Mouse (Mus musculus): ENCODE measurements around the gene Egfl8. TPM values are rescaled to one million over a fixed set of nuclear protein-coding genes. Genes with fewer than 3 reads are reported as not detected.
A peak's percentile ranks its signal among the peaks of the same experiment; 100 is the strongest.

The Egfl8 gene
- total and polyA plus RNA-seq, 2 experiments: 0.37 to 1.2 TPM

DNA sequence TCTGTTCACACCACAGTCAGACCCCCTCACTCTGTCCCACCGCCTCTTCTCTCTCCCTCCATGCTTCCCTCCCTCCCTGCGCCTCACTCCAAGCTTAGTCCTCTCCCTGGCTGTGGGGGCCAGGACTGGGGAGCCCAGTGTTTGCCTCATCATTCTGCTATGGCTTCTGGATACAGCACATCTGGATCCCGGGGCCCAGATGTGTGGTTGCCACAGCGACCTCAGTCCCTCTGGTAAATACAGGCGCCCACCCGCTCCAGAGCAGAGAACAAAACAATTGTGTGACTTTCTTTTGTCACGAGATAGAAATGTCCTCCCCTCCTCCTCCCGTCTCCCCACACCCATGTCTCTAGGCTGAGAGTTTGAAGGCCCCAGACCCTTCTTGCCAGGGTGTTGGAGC lies 40.9 kb upstream of the Egfl8 start:
- WGBS: 57% methylated on average over 8 of the region's 8 CpGs
- Histone ChIP-seq H3K27me3 (ENCODE audit: control insufficient read depth, insufficient read depth, low read length) (no peaks in the 10 kb centered on the region), H3K36me3 (ENCODE audit: control insufficient read depth, insufficient read depth, low read length) (peaks cover 3% of the 10 kb centered on the region; the same call in 1 of the 2 replicates), H3K27ac (replicated peaks; ENCODE audit: insufficient read depth, low read depth, low read length) (no peak overlapping the region), H3K79me2 (ENCODE audit: control insufficient read depth, insufficient read depth, low read length) (no peaks in the 10 kb centered on the region), H3K4me3 (ENCODE audit: insufficient read depth, low read depth, low read length) (no peak overlapping the region), H3K9ac (ENCODE audit: low read depth, low read length) (no peak overlapping the region), H3K4me1 (ENCODE audit: control insufficient read depth, insufficient read depth, low read length) (peaks cover 3% of the 10 kb centered on the region; the same call in 1 of the 2 replicates)
- no peak for DNase-seq (ENCODE audit: extremely low read depth, low read depth, low spot score)
- TF ChIP-seq POLR2A (IDR thresholded peaks at IDR 0.05; ENCODE audit: extremely low read depth, insufficient read depth, low read length): no peak
- TF ChIP-seq CTCF (IDR thresholded peaks at IDR 0.05; ENCODE audit: low read depth, low read length): no peak

DNA sequence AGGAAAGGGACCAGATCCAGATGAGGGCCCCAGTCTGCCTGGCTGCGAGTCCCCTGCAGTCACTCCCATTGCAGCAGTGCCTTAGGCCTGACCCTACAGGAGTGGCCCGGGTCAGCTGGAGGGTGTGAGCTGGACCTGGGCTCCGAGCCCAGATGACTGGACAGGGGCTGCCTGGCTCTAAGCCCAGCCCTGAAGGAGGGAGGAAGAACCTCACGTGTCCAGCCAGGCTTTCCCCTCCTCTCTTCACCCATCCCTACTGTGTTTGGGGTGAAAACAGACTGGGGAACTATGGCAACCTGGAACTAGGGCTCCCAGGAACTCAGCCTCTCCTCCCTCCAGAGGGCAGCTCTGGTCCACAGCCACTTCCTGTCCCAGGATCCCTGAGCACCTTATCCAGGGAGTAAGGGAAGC lies 39.8 kb upstream of the Egfl8 start:
- H3K9ac ChIP-seq (ENCODE audit: low read depth, low read length): no peak overlapping the region

DNA sequence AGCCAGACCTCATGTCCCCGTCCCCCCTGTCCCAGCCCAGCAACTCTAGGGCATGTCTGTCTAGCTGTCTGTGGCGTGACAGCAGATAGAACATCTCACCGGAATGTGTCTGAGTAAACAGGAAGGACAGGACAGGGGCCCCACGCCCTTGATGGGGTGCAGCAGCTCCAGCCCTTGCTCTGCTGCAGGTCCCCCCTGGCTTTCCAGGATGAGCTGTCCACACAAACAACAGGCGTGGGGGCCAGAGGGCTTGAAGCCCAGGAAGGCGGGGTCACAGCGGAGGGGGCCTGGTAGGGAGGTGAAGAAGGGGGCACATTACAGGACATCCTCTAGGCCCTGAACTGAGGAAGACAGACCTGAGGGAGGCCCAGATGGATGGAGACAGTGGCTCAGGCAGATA lies 39.4 kb upstream of the Egfl8 start:
- no peaks in the 10 kb centered on the region for H3K79me2 ChIP-seq (ENCODE audit: control insufficient read depth, insufficient read depth, low read length)
- H3K36me3 ChIP-seq (ENCODE audit: control insufficient read depth, insufficient read depth, low read length): peaks cover 3% of the 10 kb centered on the region; the same call in 1 of the 2 replicates
- H3K27ac ChIP-seq (replicated peaks; ENCODE audit: insufficient read depth, low read depth, low read length): no peak overlapping the region; the same call in 1 of the 2 replicates
- H3K27me3 ChIP-seq (ENCODE audit: control insufficient read depth, insufficient read depth, low read length): no peaks in the 10 kb centered on the region
- no peak overlapping the region for H3K4me3 ChIP-seq (ENCODE audit: insufficient read depth, low read depth, low read length)
- no peak overlapping the region for H3K9ac ChIP-seq (ENCODE audit: low read depth, low read length)
- DNase-seq (ENCODE audit: extremely low read depth, low read depth, low spot score): no peak
- TF ChIP-seq POLR2A (IDR thresholded peaks at IDR 0.05; ENCODE audit: extremely low read depth, insufficient read depth, low read length): no peak
- no peak for TF ChIP-seq CTCF (IDR thresholded peaks at IDR 0.05; ENCODE audit: low read depth, low read length)
- WGBS: 76% methylated on average over 7 of the region's 7 CpGs
- H3K4me1 ChIP-seq (ENCODE audit: control insufficient read depth, insufficient read depth, low read length): peaks cover 3% of the 10 kb centered on the region; the same call in 1 of the 2 replicates

More for the DNA sequence above, 39.8 kb upstream of the Egfl8 start:
- Histone ChIP-seq H3K79me2 (ENCODE audit: control insufficient read depth, insufficient read depth, low read length) (no peaks in the 10 kb centered on the region), H3K27me3 (ENCODE audit: control insufficient read depth, insufficient read depth, low read length) (no peaks in the 10 kb centered on the region), H3K27ac (replicated peaks; ENCODE audit: insufficient read depth, low read depth, low read length) (peak overlapping the region; percentile 45), H3K4me3 (ENCODE audit: insufficient read depth, low read depth, low read length) (no peak overlapping the region), H3K36me3 (ENCODE audit: control insufficient read depth, insufficient read depth, low read length) (peaks cover 3% of the 10 kb centered on the region; the same call in 1 of the 2 replicates), H3K4me1 (ENCODE audit: control insufficient read depth, insufficient read depth, low read length) (peaks cover 3% of the 10 kb centered on the region; the same call in 1 of the 2 replicates)
- TF ChIP-seq CTCF (IDR thresholded peaks at IDR 0.05; ENCODE audit: low read depth, low read length) (peak; percentile 39), POLR2A (IDR thresholded peaks at IDR 0.05; ENCODE audit: extremely low read depth, insufficient read depth, low read length) (no peak)
- WGBS: 18% methylated on average over 4 of the region's 4 CpGs
- peak; percentile 47 for DNase-seq (ENCODE audit: extremely low read depth, low read depth, low spot score)

GRCm38 (mm10) chr17:34654392-34654791 lies 38.6 kb upstream of the Egfl8 start:
- Histone ChIP-seq H3K27ac (replicated peaks; ENCODE audit: insufficient read depth, low read depth, low read length) (no peak overlapping the region), H3K9ac (ENCODE audit: low read depth, low read length) (no peak overlapping the region), H3K79me2 (ENCODE audit: control insufficient read depth, insufficient read depth, low read length) (no peaks in the 10 kb centered on the region), H3K4me1 (ENCODE audit: control insufficient read depth, insufficient read depth, low read length) (peaks cover 3% of the 10 kb centered on the region; the same call in 1 of the 2 replicates), H3K36me3 (ENCODE audit: control insufficient read depth, insufficient read depth, low read length) (peaks cover 3% of the 10 kb centered on the region; the same call in 1 of the 2 replicates), H3K27me3 (ENCODE audit: control insufficient read depth, insufficient read depth, low read length) (no peaks in the 10 kb centered on the region), H3K4me3 (ENCODE audit: insufficient read depth, low read depth, low read length) (no peak overlapping the region)
- TF ChIP-seq POLR2A (IDR thresholded peaks at IDR 0.05; ENCODE audit: extremely low read depth, insufficient read depth, low read length): no peak
- TF ChIP-seq CTCF (IDR thresholded peaks at IDR 0.05; ENCODE audit: low read depth, low read length): no peak
- 90% methylated on average over 13 of the region's 13 CpGs for WGBS
- DNase-seq (ENCODE audit: extremely low read depth, low read depth, low spot score): no peak

GRCm38 (mm10) chr17:34653746-34654285 lies 38.0 kb upstream of the Egfl8 start:
- Histone ChIP-seq H3K27me3 (ENCODE audit: control insufficient read depth, insufficient read depth, low read length) (no peaks in the 10 kb centered on the region), H3K4me1 (ENCODE audit: control insufficient read depth, insufficient read depth, low read length) (peaks cover 3% of the 10 kb centered on the region; the same call in 1 of the 2 replicates), H3K27ac (replicated peaks; ENCODE audit: insufficient read depth, low read depth, low read length) (no peak overlapping the region), H3K4me3 (ENCODE audit: insufficient read depth, low read depth, low read length) (no peak overlapping the region), H3K9ac (ENCODE audit: low read depth, low read length) (no peak overlapping the region), H3K36me3 (ENCODE audit: control insufficient read depth, insufficient read depth, low read length) (peaks cover 3% of the 10 kb centered on the region; the same call in 1 of the 2 replicates), H3K79me2 (ENCODE audit: control insufficient read depth, insufficient read depth, low read length) (no peaks in the 10 kb centered on the region)
- DNase-seq (ENCODE audit: extremely low read depth, low read depth, low spot score): no peak
- WGBS: 75% methylated on average over 9 of the region's 9 CpGs
- TF ChIP-seq POLR2A (IDR thresholded peaks at IDR 0.05; ENCODE audit: extremely low read depth, insufficient read depth, low read length) (no peak), CTCF (IDR thresholded peaks at IDR 0.05; ENCODE audit: low read depth, low read length) (peak; percentile 39; the same call in 1 of the 2 replicates)

DNA sequence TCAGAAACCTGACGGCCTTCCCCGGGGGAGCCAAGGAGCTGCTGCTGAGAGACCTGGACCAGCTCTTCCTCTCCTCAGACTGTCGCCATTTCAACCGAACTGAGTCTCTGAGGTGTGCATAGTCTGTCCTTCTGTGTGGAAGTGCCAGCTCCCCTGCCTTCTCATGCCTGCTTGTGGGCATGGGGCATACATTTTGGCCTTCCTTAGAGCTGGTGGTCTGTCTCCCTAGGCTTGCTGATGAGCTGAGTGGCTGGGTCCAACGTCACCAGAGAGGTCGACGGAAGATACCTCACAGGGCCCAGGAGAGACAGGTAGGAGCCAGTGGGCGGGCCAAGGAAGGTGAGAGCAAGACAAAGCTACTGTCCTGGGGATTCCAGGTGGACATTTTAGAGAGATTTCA lies 37.2 kb upstream of the Egfl8 start:
- no peak overlapping the region for H3K27ac ChIP-seq (replicated peaks; ENCODE audit: insufficient read depth, low read depth, low read length)
- TF ChIP-seq POLR2A (IDR thresholded peaks at IDR 0.05; ENCODE audit: extremely low read depth, insufficient read depth, low read length) (no peak), CTCF (IDR thresholded peaks at IDR 0.05; ENCODE audit: low read depth, low read length) (no peak)
- H3K27me3 ChIP-seq (ENCODE audit: control insufficient read depth, insufficient read depth, low read length): no peaks in the 10 kb centered on the region
- H3K4me1 ChIP-seq (ENCODE audit: control insufficient read depth, insufficient read depth, low read length): peaks cover 5% of the 10 kb centered on the region; the same call in 1 of the 2 replicates
- H3K36me3 ChIP-seq (ENCODE audit: control insufficient read depth, insufficient read depth, low read length): peaks cover 3% of the 10 kb centered on the region; the same call in 1 of the 2 replicates
- WGBS: 93% methylated on average over 8 of the region's 8 CpGs
- H3K4me3 ChIP-seq (ENCODE audit: insufficient read depth, low read depth, low read length): no peak overlapping the region
- no peak overlapping the region for H3K9ac ChIP-seq (ENCODE audit: low read depth, low read length)
- no peak for DNase-seq (ENCODE audit: extremely low read depth, low read depth, low spot score)
- H3K79me2 ChIP-seq (ENCODE audit: control insufficient read depth, insufficient read depth, low read length): no peaks in the 10 kb centered on the region

All from liver, adult 2 months (tissue).